Mouse (Mus musculus) kidney, adult 2 months (tissue): ENCODE data around the gene Als2cl. TPM values are rescaled to one million over a fixed set of nuclear protein-coding genes. Genes with fewer than 3 reads are reported as not detected.

Source experiments
- DNase-seq: peaks from one replicate; pipeline ENCODE4 v3.0.0; 2021
- H3K27ac ChIP-seq: fragments of 200-500 bp; 2 replicates; pipeline ENCODE4 v1.5.1; 2012; ENCODE audit warnings: low read depth, low read length, control low read depth, inconsistent platforms; ENCODE audit not compliant: insufficient read depth
- H3K27me3 ChIP-seq: fragments of 200-500 bp; replicated peaks from 2 replicates; pipeline ENCODE4 v1.6.1; 2012; ENCODE audit warnings: mild to moderate bottlenecking, moderate library complexity, low read length, inconsistent platforms; ENCODE audit not compliant: control insufficient read depth, insufficient read depth
- H3K36me3 ChIP-seq: fragments of 200-500 bp; 2 replicates; pipeline ENCODE4 v1.6.1; 2012; ENCODE audit warnings: mild to moderate bottlenecking, moderate library complexity, low read length, inconsistent platforms; ENCODE audit not compliant: control insufficient read depth, insufficient read depth
- H3K4me1 ChIP-seq: fragments of 200-500 bp; 2 replicates; pipeline ENCODE4 v1.6.1; 2011; ENCODE audit warnings: low read length; ENCODE audit not compliant: control insufficient read depth, insufficient read depth
- H3K4me3 ChIP-seq: fragments of 200-500 bp; 2 replicates; pipeline ENCODE4 v1.5.1; 2011; ENCODE audit warnings: mild to moderate bottlenecking, low read depth, low read length, control low read depth; ENCODE audit not compliant: insufficient read depth
- CTCF ChIP-seq: fragments of 200-500 bp; conservative IDR thresholded peaks from 2 replicates; pipeline ENCODE4 v1.5.1; 2011; ENCODE audit warnings: low read depth, mild to moderate bottlenecking, control low read depth, low read length, moderate library complexity, mixed read lengths; ENCODE audit not compliant: insufficient read depth, insufficient read length
- POLR2A ChIP-seq: fragments of 200-500 bp; IDR thresholded peaks from one replicate; pipeline ENCODE4 v1.6.1; 2011; ENCODE audit warnings: low read depth, low read length, control low read depth
- WGBS: fragments of 180-500 bp; shearing (Covaris S2); methylation state at CpG from one replicate; pipeline ENCODE4 v1.1.7; 2018; 5-methylcytosine and 5-hydroxymethylcytosine counted together
- polyA plus RNA-seq: library from polyadenylated mRNA; depleted of rRNA; stranded (reverse); fragments of >200 nt; gene quantifications from 2 replicates; pipeline ENCODE4 v1.2.3, GENCODE M21; 2012

Gene Als2cl
- polyA plus RNA-seq, 1 experiment: 32.3 TPM

GRCm38 (mm10) chr9:110937506-110938490 lies 58.1 kb downstream of the Als2cl start:
- peak; percentile 31 for DNase-seq
- Histone ChIP-seq H3K27me3 (no peaks in the 10 kb centered on the region), H3K4me1 (no peaks in the 10 kb centered on the region), H3K27ac (no peak overlapping the region), H3K36me3 (no peaks in the 10 kb centered on the region), H3K4me3 (no peak overlapping the region)
- WGBS: 82% methylated on average over 12 of the region's 12 CpGs
- TF ChIP-seq POLR2A (no peak), CTCF (no peak)

GRCm38 (mm10) chr9:110944265-110944664 lies 64.6 kb downstream of the Als2cl start:
- WGBS: 43% methylated on average over 13 of the region's 13 CpGs
- no peak for DNase-seq
- no peaks in the 10 kb centered on the region for H3K36me3 ChIP-seq

DNA sequence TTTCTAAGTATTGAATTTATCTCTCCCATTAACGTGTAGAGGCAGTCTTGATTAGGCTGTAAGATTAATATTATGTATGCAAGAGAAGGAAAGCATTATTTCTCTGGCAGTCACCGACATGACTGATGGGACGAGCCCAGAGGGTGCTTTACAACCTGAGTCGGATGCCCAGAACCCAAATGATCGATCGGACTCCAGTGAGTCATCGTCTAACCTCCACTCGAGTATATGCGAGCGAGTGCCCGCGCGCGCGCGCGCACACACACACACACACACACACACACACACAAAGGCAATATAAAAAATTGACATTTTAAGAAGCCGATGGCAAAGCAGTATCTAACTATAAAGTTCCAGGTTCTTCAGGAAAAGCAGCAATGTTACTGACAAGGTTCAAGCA lies 65.7 kb downstream of the Als2cl start:
- no peaks in the 10 kb centered on the region for H3K36me3 ChIP-seq
- WGBS: 19% methylated on average over 18 of the region's 18 CpGs
- DNase-seq: no peak
- no peak overlapping the region for H3K27ac ChIP-seq
- no peak overlapping the region for H3K4me3 ChIP-seq
- H3K4me1 ChIP-seq: no peaks in the 10 kb centered on the region
- no peaks in the 10 kb centered on the region for H3K27me3 ChIP-seq
- no peak for TF ChIP-seq POLR2A
- TF ChIP-seq CTCF: no peak

More at GRCm38 (mm10) chr9:110944265-110944664, 64.6 kb downstream of the Als2cl start:
- peak; percentile 41 for TF ChIP-seq CTCF
- TF ChIP-seq POLR2A: no peak
- H3K27ac ChIP-seq: no peak overlapping the region
- no peaks in the 10 kb centered on the region for H3K4me1 ChIP-seq
- no peaks in the 10 kb centered on the region for H3K27me3 ChIP-seq
- H3K4me3 ChIP-seq: no peak overlapping the region

DNA sequence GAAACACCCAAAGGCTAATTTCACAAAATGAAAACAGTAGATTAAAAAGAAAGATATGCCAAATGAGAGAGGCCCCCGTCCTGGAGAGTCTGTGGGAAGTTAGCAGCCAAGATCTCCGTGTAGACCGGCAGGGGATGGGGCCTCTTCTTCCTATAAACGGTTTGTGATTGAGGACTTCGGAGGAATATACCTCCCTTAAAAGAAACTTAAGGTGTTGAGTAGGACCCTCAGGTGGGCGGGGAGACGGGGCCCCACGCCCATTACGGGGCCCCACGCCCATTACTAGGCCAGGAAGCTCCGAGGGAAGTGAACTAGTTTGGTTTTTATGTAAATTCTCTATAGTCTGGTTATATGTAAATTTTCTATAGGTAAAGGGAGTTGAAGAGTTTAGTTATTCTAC lies 66.3 kb downstream of the Als2cl start, which contains the start of gene Tdgf1:
Tdgf1 (minus strand) TSS at position 233 of the 400 bp plus-strand sequence.
- Histone ChIP-seq H3K36me3 (no peaks in the 10 kb centered on the region), H3K4me3 (no peak within 1 kb of the TSS), H3K27me3 (no peaks in the 10 kb centered on the region), H3K4me1 (no peaks in the 10 kb centered on the region), H3K27ac (no peak within 1 kb of the TSS)
- TF ChIP-seq POLR2A (no peak), CTCF (no peak)
- DNase-seq: no peak
- 42% methylated on average over 11 of the region's 11 CpGs for WGBS

DNA sequence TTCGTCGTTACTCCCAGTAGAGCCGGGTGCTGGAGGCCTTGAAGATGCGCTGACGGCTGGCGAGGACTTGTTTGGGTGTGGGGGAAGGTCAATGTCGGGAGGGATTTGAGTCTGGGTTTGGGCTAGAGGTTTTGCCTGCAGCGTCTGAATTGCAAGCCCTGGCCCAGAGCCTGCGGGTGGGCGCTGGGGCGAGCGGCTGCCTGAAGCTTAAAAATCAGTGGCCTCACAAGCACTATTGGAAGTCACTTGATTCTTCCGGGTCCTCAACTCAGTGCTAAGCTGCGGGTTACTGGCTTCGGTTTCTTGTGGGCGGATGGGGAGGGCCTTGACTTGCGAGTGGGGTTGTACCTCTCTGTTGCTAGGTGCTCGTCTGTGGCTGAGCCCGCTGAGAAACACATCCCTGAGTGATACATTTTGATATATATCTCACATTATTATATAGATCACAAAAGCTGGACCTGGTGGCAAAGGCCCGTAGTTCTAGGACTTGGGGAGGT lies 66.9 kb downstream of the Als2cl start:
- no peak for DNase-seq
- Histone ChIP-seq H3K27ac (no peak overlapping the region), H3K36me3 (no peaks in the 10 kb centered on the region), H3K27me3 (no peaks in the 10 kb centered on the region), H3K4me3 (no peak overlapping the region), H3K4me1 (no peaks in the 10 kb centered on the region)
- 56% methylated on average over 20 of the region's 20 CpGs for WGBS
- TF ChIP-seq POLR2A (no peak), CTCF (no peak)

GRCm38 (mm10) chr9:110947261-110947661 lies 67.6 kb downstream of the Als2cl start:
- Histone ChIP-seq H3K27me3 (no peaks in the 10 kb centered on the region), H3K4me1 (no peaks in the 10 kb centered on the region), H3K36me3 (no peaks in the 10 kb centered on the region), H3K27ac (no peak overlapping the region), H3K4me3 (no peak overlapping the region)
- 66% methylated on average over 6 of the region's 6 CpGs for WGBS
- DNase-seq: no peak
- no peak for TF ChIP-seq CTCF
- TF ChIP-seq POLR2A: no peak

GRCm38 (mm10) chr9:110947900-110948299 lies 68.2 kb downstream of the Als2cl start:
- H3K27ac ChIP-seq: no peak overlapping the region
- H3K4me3 ChIP-seq: no peak overlapping the region
- no peak for DNase-seq
- no peaks in the 10 kb centered on the region for H3K27me3 ChIP-seq
- H3K4me1 ChIP-seq: no peaks in the 10 kb centered on the region
- no peak for TF ChIP-seq CTCF
- TF ChIP-seq POLR2A: no peak
- WGBS: 91% methylated on average over 6 of the region's 6 CpGs
- no peaks in the 10 kb centered on the region for H3K36me3 ChIP-seq
